In the genomic region with DNA sequence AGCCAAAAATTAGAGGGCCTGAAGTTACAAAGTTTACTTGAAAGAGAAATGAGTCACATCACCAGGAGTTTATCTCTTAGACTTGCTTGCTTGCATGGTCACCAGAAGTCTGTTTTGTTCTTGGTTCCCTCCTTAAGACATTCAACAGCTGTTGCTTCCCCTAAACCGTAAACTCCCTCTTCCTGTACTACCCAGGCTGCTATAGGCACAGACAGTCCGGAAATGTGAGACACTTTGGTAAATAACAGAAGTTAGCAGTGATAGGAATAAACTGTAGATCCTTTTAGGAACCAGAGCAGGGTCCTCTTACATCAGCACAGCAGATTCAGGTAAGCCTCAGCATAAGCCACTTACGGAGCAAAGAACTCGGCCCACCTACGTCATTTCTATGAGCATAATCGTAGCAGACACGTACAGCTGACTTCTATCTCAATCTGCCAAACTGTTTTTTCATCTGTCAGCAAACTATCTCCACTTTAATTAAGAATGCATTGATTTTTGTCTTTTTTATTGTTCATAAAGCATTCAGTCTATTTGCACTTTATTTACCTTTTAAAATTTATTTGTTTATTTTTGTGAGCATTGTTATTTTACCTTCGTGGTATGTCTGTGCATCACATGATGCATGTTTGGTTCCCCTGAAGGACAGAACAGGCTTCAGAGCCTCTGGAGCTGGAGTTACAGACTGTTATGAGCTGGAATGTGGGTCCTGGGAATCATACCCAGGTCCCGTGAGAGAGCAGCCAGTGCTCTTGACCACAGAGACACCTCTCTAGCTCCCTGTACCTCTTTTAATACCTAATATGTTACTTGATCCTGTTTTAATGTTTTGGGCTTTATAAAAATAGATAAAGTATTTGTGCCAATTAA, we compare ENCODE assay signal across 11 mouse cellular contexts. TPM values are rescaled to one million over a fixed set of nuclear protein-coding genes. Genes with fewer than 3 reads are reported as not detected.
A peak's percentile ranks its signal among the peaks of the same experiment; 100 is the strongest.
DNase-seq lines count a peak whose midpoint lies in the region; ATAC-seq and TF ChIP-seq lines count a peak whose summit lies in the region.
"Had no signal": no experiment of that assay in that cellular context is flagged by ENCODE, and none has a peak within 500 bp of the region (broad histone marks: within the 10 kb centered on the region; RNA-seq: fewer than 3 reads in every experiment).

No protein-coding gene starts in this region.

- H3K4me3 ChIP-seq in gastrocnemius, adult 2 months, result peak overlapping the region; percentile 40
- peak overlapping the region; percentile 3; the same call in 1 of the 2 replicates for H3K4me3 ChIP-seq in heart, embryonic 16.5 days (ENCODE audit: low read length)
- H3K4me3 ChIP-seq in forebrain, postnatal 0 days (ENCODE audit: low read depth, low read length), result no peak overlapping the region
- no peak overlapping the region for H3K4me3 ChIP-seq in forebrain, embryonic 15.5 days
- H3K4me3 ChIP-seq: left cerebral cortex, adult 2 months had no signal

- H3K27ac ChIP-seq in gastrocnemius, adult 2 months, result peak overlapping the region; percentile 48
- H3K27ac ChIP-seq in heart, embryonic 16.5 days (ENCODE audit: low read length), result peak overlapping the region; percentile 57; the same call in 1 of the 2 replicates
- H3K27ac ChIP-seq in forebrain, postnatal 0 days (ENCODE audit: low read depth, low read length), result no peak overlapping the region
- H3K27ac ChIP-seq in forebrain, embryonic 15.5 days (replicated peaks), result no peak overlapping the region
- H3K27ac ChIP-seq: left cerebral cortex, adult 2 months had no signal

- no peak overlapping the region for H3K9ac ChIP-seq in heart, embryonic 16.5 days (ENCODE audit: low read length)
- no peak overlapping the region for H3K9ac ChIP-seq in forebrain, postnatal 0 days
- no peak overlapping the region for H3K9ac ChIP-seq in forebrain, embryonic 15.5 days (replicated peaks)

- no peaks in the 10 kb centered on the region for H3K4me1 ChIP-seq in heart, embryonic 16.5 days (ENCODE audit: control insufficient read depth, insufficient read depth, low read length)
- H3K4me1 ChIP-seq in forebrain, postnatal 0 days (ENCODE audit: insufficient read depth), result no peaks in the 10 kb centered on the region
- H3K4me1 ChIP-seq in forebrain, embryonic 15.5 days, result no peaks in the 10 kb centered on the region

- ATAC-seq in heart, embryonic 16.5 days (replicated peaks; ENCODE audit: extremely low read depth, insufficient read depth, low FRiP score), result peak; percentile 67
- no peak for ATAC-seq in forebrain, postnatal 0 days
- no peak for ATAC-seq in forebrain, embryonic 15.5 days (replicated peaks)

- intact Hi-C loops in gastrocnemius, adult 2 months (cut with DNase I), result no loop called here

- no peak for DNase-seq in gastrocnemius, adult 2 months
- no peak for DNase-seq in gastrocnemius, adult 18-20 months (ENCODE audit: low spot score)
- peak; percentile 95 for DNase-seq in 416B (ENCODE audit: low read depth)
- peak; percentile 7 for DNase-seq in lung, postnatal 25 days (ENCODE audit: low spot score)
- DNase-seq in forebrain, postnatal 0 days, result no peak
- no peak for DNase-seq in spleen, postnatal 10 days (ENCODE audit: low spot score in 2 of 2)
- DNase-seq: gastrocnemius, postnatal 25 days; right cerebral cortex, adult 18-20 months had no signal

- no peak for TF ChIP-seq CTCF in gastrocnemius, adult 2 months (IDR thresholded peaks at IDR 0.05)
- TF ChIP-seq CTCF in forebrain, postnatal 0 days (IDR thresholded peaks at IDR 0.05; ENCODE audit: low read depth), result no peak

- H3K4me2 ChIP-seq in heart, embryonic 16.5 days (ENCODE audit: low read depth, low read length), result peak overlapping the region; percentile 30; the same call in 1 of the 2 replicates
- H3K4me2 ChIP-seq in forebrain, postnatal 0 days (ENCODE audit: low read depth), result no peak overlapping the region
- H3K4me2 ChIP-seq in forebrain, embryonic 15.5 days (replicated peaks), result no peak overlapping the region

- WGBS in heart, embryonic 16.5 days, result 52% methylated on average over 9 of the region's 9 CpGs
- WGBS in forebrain, postnatal 0 days, result 88% methylated on average over 9 of the region's 9 CpGs
- 89% methylated on average over 9 of the region's 9 CpGs for WGBS in forebrain, embryonic 15.5 days

- H3K9me3 ChIP-seq in heart, embryonic 16.5 days (replicated peaks; ENCODE audit: control insufficient read depth, low read length), result no peaks in the 10 kb centered on the region
- H3K9me3 ChIP-seq in forebrain, postnatal 0 days (ENCODE audit: low read length), result no peaks in the 10 kb centered on the region
- H3K9me3 ChIP-seq in forebrain, embryonic 15.5 days, result 0 out of 2 replicates have a peak, but pooled peaks cover 5% of the 10 kb centered on the region

- H3K36me3 ChIP-seq in heart, embryonic 16.5 days (ENCODE audit: control insufficient read depth, insufficient read depth), result no peaks in the 10 kb centered on the region
- no peaks in the 10 kb centered on the region for H3K36me3 ChIP-seq in forebrain, postnatal 0 days (ENCODE audit: insufficient read depth)
- no peaks in the 10 kb centered on the region for H3K36me3 ChIP-seq in forebrain, embryonic 15.5 days

- H3K27me3 ChIP-seq in heart, embryonic 16.5 days (ENCODE audit: control insufficient read depth, insufficient read depth, low read length), result no peaks in the 10 kb centered on the region
- H3K27me3 ChIP-seq in forebrain, postnatal 0 days (ENCODE audit: insufficient read depth, low read length), result no peaks in the 10 kb centered on the region
- H3K27me3 ChIP-seq in forebrain, embryonic 15.5 days, result no peaks in the 10 kb centered on the region

RNA-seq across cellular contexts. Expression of a gene that starts 58.9 kb away (rescaled TPM):
- total RNA-seq in gastrocnemius, adult 2 months (2021), result 10 to 100 TPM in 1 of 2 experiments, 1 to 10 TPM in 1; 5.8 to 10.5 TPM
- total RNA-seq in gastrocnemius, adult 18-20 months (2021), result 1 to 10 TPM; 5.9 to 8.5 TPM
- polyA plus RNA-seq in heart, embryonic 16.5 days (2015; fragmentation: Nextera tagmentation; extraction: Ambion mirVana), result 68.5 and 72.2 TPM in 2 replicates
- total RNA-seq in forebrain, postnatal 0 days (2014; rRNA removed), result 79.3 and 97.4 TPM in 2 replicates
- 65.7 and 92.2 TPM in 2 replicates for polyA plus RNA-seq in forebrain, postnatal 0 days (2015; fragmentation: Nextera tagmentation; extraction: Ambion mirVana)
- 48.9 and 61.8 TPM in 2 replicates for polyA plus RNA-seq in forebrain, embryonic 15.5 days (2015; fragmentation: Nextera tagmentation; extraction: Ambion mirVana)

Comparison
In these comparisons a context has a peak if more than half of its experiments do, and no peak if none do; other contexts are left out.
1. DNase-seq: peak in 416B (single experiment) and lung, postnatal 25 days (single experiment); none in gastrocnemius, adult 2 months (single experiment), gastrocnemius, adult 18-20 months (single experiment), forebrain, postnatal 0 days (single experiment) and spleen, postnatal 10 days (0 of 2).
2. H3K27ac ChIP-seq: peak in gastrocnemius, adult 2 months (single experiment) and heart, embryonic 16.5 days (single experiment); none in forebrain, postnatal 0 days (single experiment) and forebrain, embryonic 15.5 days (single experiment).
3. H3K4me3 ChIP-seq: peak in gastrocnemius, adult 2 months (single experiment) and heart, embryonic 16.5 days (single experiment); none in forebrain, postnatal 0 days (single experiment) and forebrain, embryonic 15.5 days (single experiment).